Mouse (Mus musculus): ENCODE data around the gene Rbm8a.

- no peak for TF ChIP-seq TAL1 (conservative IDR thresholded peaks at IDR 0.05; ENCODE audit: low read depth, low read length)
- no peak for TF ChIP-seq POLR2AphosphoS5 (IDR thresholded peaks at IDR 0.05; ENCODE audit: insufficient replicate concordance, low read depth, low read length)
- TF ChIP-seq CTCF (IDR thresholded peaks at IDR 0.05; ENCODE audit: low read depth, low read length) = no peak
- no peak for TF ChIP-seq GATA1 (IDR thresholded peaks at IDR 0.05; ENCODE audit: borderline replicate concordance, low read length)
- TF ChIP-seq GATA2 (IDR thresholded peaks at IDR 0.05; ENCODE audit: borderline replicate concordance, low read depth, low read length) = no peak
Observed at GRCm38 (mm10) chr3:96606618-96607017, 23.1 kb upstream of the Rbm8a start.

All from G1E (cell line).